Mouse (Mus musculus) embryonic fibroblast, embryonic 13.5 days (primary cell): ENCODE measurements around the gene Mad2l1bp.

Experiments
- CTCF ChIP-seq: IDR thresholded peaks from 2 replicates; pipeline ENCODE4 v1.5.1; 2011; ENCODE audit warnings: mild to moderate bottlenecking, control low read depth, low read length, moderate library complexity, borderline replicate concordance; ENCODE audit not compliant: insufficient read depth
- POLR2A ChIP-seq: IDR thresholded peaks from 2 replicates; pipeline ENCODE4 v1.6.1; 2011; ENCODE audit warnings: low read depth, mild to moderate bottlenecking, control low read depth, low read length, moderate library complexity

DNA sequence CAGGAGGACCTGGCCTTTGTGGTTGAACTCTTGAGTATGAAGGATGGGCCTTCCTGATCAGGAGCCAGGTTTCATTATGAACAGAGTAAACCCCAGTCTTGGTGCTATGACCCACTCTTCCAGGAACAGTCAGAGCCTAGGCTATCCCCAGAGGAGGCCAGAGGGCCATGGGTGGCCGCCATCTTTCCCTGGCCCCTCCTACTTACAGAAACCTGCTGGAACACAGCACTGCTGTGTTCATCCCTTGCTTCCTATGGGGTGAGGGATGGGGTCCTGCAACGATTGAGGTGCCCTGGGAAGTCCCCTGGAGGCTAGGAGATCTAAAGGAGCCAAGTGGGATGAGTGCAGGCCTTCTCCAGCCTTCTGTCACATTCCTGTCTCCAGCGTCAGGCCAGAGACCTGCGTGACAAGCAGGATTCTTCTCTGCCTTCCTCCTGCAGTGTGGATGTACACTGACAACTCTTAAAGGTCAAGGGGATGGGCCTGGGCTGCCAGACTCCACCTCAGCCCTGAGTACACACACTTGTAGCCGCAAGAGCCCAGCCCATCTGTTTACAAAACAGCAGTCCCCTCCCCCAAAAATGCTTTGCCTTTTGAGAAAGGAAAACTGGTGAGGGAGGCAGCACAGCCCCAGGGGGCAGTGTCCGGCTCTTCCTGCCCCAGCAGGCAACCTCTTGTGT, 25.4 kb downstream of the Mad2l1bp start:
- TF ChIP-seq CTCF (no peak), POLR2A (no peak)
